Mouse (Mus musculus) WW6 (cell line): ENCODE measurements around the gene Slc7a1.
A peak's percentile ranks its signal among the peaks of the same experiment; 100 is the strongest.
"Not testable (repeated sequence)": the region's sequence is repeated elsewhere in the genome, so short reads cannot be mapped to it uniquely, and the experiment has no call there.

Experiments
- DNase-seq: peaks from one replicate; pipeline ENCODE4 v3.0.0-alpha.2; 2013; ENCODE audit warnings: low read depth, low spot score

The Slc7a1 gene

GRCm38 (mm10) chr5:148326295-148326694 is 73.4 kb downstream of the Slc7a1 start:
- not testable (repeated sequence) for DNase-seq

GRCm38 (mm10) chr5:148325317-148325885 is 74.3 kb downstream of the Slc7a1 start:
- peak; percentile 39 for DNase-seq

- DNase-seq: no peak
Observed at GRCm38 (mm10) chr5:148314931-148315330, 84.8 kb downstream of the Slc7a1 start.

GRCm38 (mm10) chr5:148312443-148312842 is 87.3 kb downstream of the Slc7a1 start:
- DNase-seq: no peak

GRCm38 (mm10) chr5:148310790-148311189 is 88.9 kb downstream of the Slc7a1 start:
- DNase-seq: no peak

GRCm38 (mm10) chr5:148304112-148304511 is 95.6 kb downstream of the Slc7a1 start:
- no peak for DNase-seq

- DNase-seq: no peak
Observed at GRCm38 (mm10) chr5:148302968-148303367, 96.7 kb downstream of the Slc7a1 start.

- DNase-seq: no peak
Observed at GRCm38 (mm10) chr5:148293346-148293745, 106.4 kb downstream of the Slc7a1 start.

GRCm38 (mm10) chr5:148292862-148293261 is 106.8 kb downstream of the Slc7a1 start:
- no peak for DNase-seq

- no peak for DNase-seq
Observed at GRCm38 (mm10) chr5:148289951-148290350, 109.8 kb downstream of the Slc7a1 start.

GRCm38 (mm10) chr5:148288804-148289203 is 110.9 kb downstream of the Slc7a1 start:
- no peak for DNase-seq

GRCm38 (mm10) chr5:148287529-148287928 is 112.2 kb downstream of the Slc7a1 start:
- DNase-seq: no peak

- DNase-seq: no peak
Observed at GRCm38 (mm10) chr5:148283584-148283983, 116.1 kb downstream of the Slc7a1 start.

- no peak for DNase-seq
Observed at GRCm38 (mm10) chr5:148283177-148283576, 116.5 kb downstream of the Slc7a1 start.

GRCm38 (mm10) chr5:148282631-148283030 is 117.1 kb downstream of the Slc7a1 start:
- no peak for DNase-seq

- DNase-seq: no peak
Observed at GRCm38 (mm10) chr5:148282093-148282492, 117.6 kb downstream of the Slc7a1 start.

GRCm38 (mm10) chr5:148280321-148280720 is 119.4 kb downstream of the Slc7a1 start:
- no peak for DNase-seq

GRCm38 (mm10) chr5:148278233-148278632 is 121.5 kb downstream of the Slc7a1 start:
- no peak for DNase-seq
